Mouse (Mus musculus) lung, embryonic 16.5 days (tissue): ENCODE measurements around the gene Rsph4a. TPM values are rescaled to one million over a fixed set of nuclear protein-coding genes. Genes with fewer than 3 reads are reported as not detected.

Experiments used
- ATAC-seq: fragments of 200-750 bp; cut with Nextera tagmentation; 2 replicates; pipeline ENCODE4 v1.8.0; 2017; ENCODE audit warnings: low read depth, mild to moderate bottlenecking, moderate library complexity
- H3K27ac ChIP-seq: fragments of 300-500 bp; sonication (generic); 2 replicates; pipeline ENCODE4 v1.5.1; 2014; ENCODE audit warnings: mild to moderate bottlenecking, control low read depth, low read length
- H3K27me3 ChIP-seq: fragments of 300-500 bp; sonication (generic); 2 replicates; pipeline ENCODE4 v1.6.1; 2014; ENCODE audit warnings: low read depth, low read length, mixed read lengths; ENCODE audit not compliant: control insufficient read depth, insufficient read depth
- H3K36me3 ChIP-seq: fragments of 300-500 bp; sonication (generic); 2 replicates; pipeline ENCODE4 v1.6.1; 2014; ENCODE audit warnings: low read length; ENCODE audit not compliant: control insufficient read depth, insufficient read depth
- H3K4me1 ChIP-seq: fragments of 300-500 bp; sonication (generic); replicated peaks from 2 replicates; pipeline ENCODE4 v1.6.1; 2014; ENCODE audit warnings: low read length, mixed read lengths; ENCODE audit not compliant: control insufficient read depth, insufficient read depth
- H3K4me2 ChIP-seq: fragments of 300-500 bp; sonication (generic); 2 replicates; pipeline ENCODE4 v1.6.1; 2014; ENCODE audit warnings: low read depth, low read length, control low read depth
- H3K4me3 ChIP-seq: fragments of 300-500 bp; sonication (generic); 2 replicates; pipeline ENCODE4 v1.5.1; 2014; ENCODE audit warnings: mild to moderate bottlenecking, low read length, control low read depth
- H3K9ac ChIP-seq: fragments of 300-500 bp; sonication (generic); 2 replicates; pipeline ENCODE4 v1.6.1; 2014; ENCODE audit warnings: low read length, control low read depth
- H3K9me3 ChIP-seq: fragments of 300-500 bp; sonication (generic); 2 replicates; pipeline ENCODE4 v1.6.1; 2016; ENCODE audit warnings: low read length; ENCODE audit not compliant: control insufficient read depth
- WGBS: fragments of 180-500 bp; shearing (Covaris S2); extraction: QIAGEN DNeasy Blood & Tissue Kit; methylation state at CpG from one replicate; pipeline ENCODE4 v1.1.7; 2014; 5-methylcytosine and 5-hydroxymethylcytosine counted together
- polyA plus RNA-seq: library from polyadenylated mRNA; unstranded; fragments of >200 nt; fragmentation: Nextera tagmentation; extraction: Ambion mirVana; gene quantifications from 2 replicates; pipeline ENCODE4 v1.2.1, GENCODE M21; 2015

The Rsph4a gene
- polyA plus RNA-seq, 1 experiment from 2014 or later: 1.9 TPM

GRCm38 (mm10) chr10:33945390-33945789, 40.5 kb downstream of the Rsph4a start:
- Histone ChIP-seq H3K27ac (no peak overlapping the region), H3K9ac (no peak overlapping the region), H3K9me3 (no peaks in the 10 kb centered on the region), H3K4me1 (peaks cover 6% of the 10 kb centered on the region; the same call in 1 of the 2 replicates), H3K4me3 (no peak overlapping the region), H3K27me3 (no peaks in the 10 kb centered on the region), H3K36me3 (peaks cover 17% of the 10 kb centered on the region), H3K4me2 (no peak overlapping the region)
- ATAC-seq: no peak
- 82% methylated on average over 3 of the region's 3 CpGs for whole genome bisulfite sequencing

GRCm38 (mm10) chr10:33946336-33946735, 41.4 kb downstream of the Rsph4a start:
- no peak overlapping the region for H3K4me3 ChIP-seq
- no peaks in the 10 kb centered on the region for H3K9me3 ChIP-seq
- peaks cover 6% of the 10 kb centered on the region; the same call in 1 of the 2 replicates for H3K4me1 ChIP-seq
- no peak overlapping the region for H3K27ac ChIP-seq
- H3K4me2 ChIP-seq: no peak overlapping the region
- no peak for ATAC-seq
- H3K36me3 ChIP-seq: peaks cover 17% of the 10 kb centered on the region
- no peak overlapping the region for H3K9ac ChIP-seq
- WGBS: 78% methylated on average over 2 of the region's 2 CpGs
- no peaks in the 10 kb centered on the region for H3K27me3 ChIP-seq

GRCm38 (mm10) chr10:33950803-33951583, 46.1 kb downstream of the Rsph4a start, which contains the start of gene Zup1:
Zup1 (minus strand) TSS chr10:33951269.
- H3K9ac ChIP-seq: peak within 1 kb of the TSS; percentile 98
- H3K4me2 ChIP-seq: peak within 1 kb of the TSS; percentile 79
- peaks cover 4% of the 10 kb centered on the region; the same call in 1 of the 2 replicates for H3K36me3 ChIP-seq
- H3K27ac ChIP-seq: peak within 1 kb of the TSS; percentile 88
- H3K27me3 ChIP-seq: no peaks in the 10 kb centered on the region
- H3K9me3 ChIP-seq: no peaks in the 10 kb centered on the region
- H3K4me3 ChIP-seq: peak within 1 kb of the TSS; percentile 95
- peaks cover 6% of the 10 kb centered on the region; the same call in 1 of the 2 replicates for H3K4me1 ChIP-seq
- peak; percentile 99 for ATAC-seq
- WGBS: 1% methylated on average over 42 of the region's 42 CpGs

GRCm38 (mm10) chr10:33952509-33952908, 47.6 kb downstream of the Rsph4a start:
- no peak for ATAC-seq

More at GRCm38 (mm10) chr10:33952509-33952908, 47.6 kb downstream of the Rsph4a start:
- H3K27me3 ChIP-seq: no peaks in the 10 kb centered on the region
- peaks cover 6% of the 10 kb centered on the region; the same call in 1 of the 2 replicates for H3K4me1 ChIP-seq
- H3K27ac ChIP-seq: no peak overlapping the region
- H3K4me2 ChIP-seq: no peak overlapping the region
- H3K4me3 ChIP-seq: no peak overlapping the region
- 75% methylated on average over 3 of the region's 3 CpGs for WGBS
- H3K36me3 ChIP-seq: peaks cover 4% of the 10 kb centered on the region; the same call in 1 of the 2 replicates
- H3K9me3 ChIP-seq: no peaks in the 10 kb centered on the region
- H3K9ac ChIP-seq: no peak overlapping the region

Other genes starting within 250 kb of the Rsph4a start
- gene Sult3a2, start 118.4 kb upstream of the Rsph4a start, polyA plus RNA-seq: not detected in 2 replicates
- not detected in 2 replicates for gene Sult3a1, start 47.4 kb upstream of the Rsph4a start, polyA plus RNA-seq
- gene Zup1, start 46.2 kb downstream of the Rsph4a start, polyA plus RNA-seq: 20.3 and 20.7 TPM in 2 replicates
- 94.6 and 105 TPM in 2 replicates for gene Rwdd1, start 114.5 kb downstream of the Rsph4a start, polyA plus RNA-seq
- not detected in 2 replicates for gene Trappc3l, start 132.5 kb downstream of the Rsph4a start, polyA plus RNA-seq
- gene Calhm4, start 139.2 kb downstream of the Rsph4a start, polyA plus RNA-seq: not detected in 2 replicates
- gene Calhm5, start 191.4 kb downstream of the Rsph4a start, polyA plus RNA-seq: 1.0 TPM in 2 replicates
- gene Calhm6, start 222.9 kb downstream of the Rsph4a start, polyA plus RNA-seq: 1.1 and 1.8 TPM in 2 replicates